Mouse (Mus musculus): Measurements from ENCODE around the gene Prl7b1. TPM values are rescaled to one million over a fixed set of nuclear protein-coding genes. Genes with fewer than 3 reads are reported as not detected.

Prl7b1 gene
- polyA plus RNA-seq, 1 experiment: not detected

GRCm38 (mm10) chr13:27553336-27553735, 57.0 kb downstream of the Prl7b1 start:
- Histone ChIP-seq H3K36me3 (ENCODE audit: control insufficient read depth, insufficient read depth) (no peaks in the 10 kb centered on the region), H3K27me3 (ENCODE audit: control insufficient read depth, insufficient read depth, insufficient read length) (no peaks in the 10 kb centered on the region), H3ac (ENCODE audit: control insufficient read depth, insufficient read length) (no peak overlapping the region), H3K4me3 (no peak overlapping the region), H3K4me2 (ENCODE audit: low read depth) (no peak overlapping the region), H3K79me2 (ENCODE audit: control insufficient read depth, insufficient read depth) (no peaks in the 10 kb centered on the region)
- TF ChIP-seq TCF12 (IDR thresholded peaks at IDR 0.05; ENCODE audit: insufficient read depth, poor library complexity, severe bottlenecking) (no peak), MYOG (IDR thresholded peaks at IDR 0.05; ENCODE audit: control insufficient read depth in 1 of 3, insufficient read depth in 1 of 3, insufficient read length in 2 of 3, low read depth in 2 of 3) (no peak)

Other genes starting within 250 kb of the Prl7b1 start
- gene Prl2b1, start 219.7 kb downstream of the Prl7b1 start, polyA plus RNA-seq (2012; fragmentation: generic; extraction: Trizol): not detected
- not detected for gene Prl8a6, start 171.9 kb downstream of the Prl7b1 start, polyA plus RNA-seq (2012; fragmentation: generic; extraction: Trizol)
- gene Prl8a8, start 97.4 kb downstream of the Prl7b1 start, polyA plus RNA-seq (2012; fragmentation: generic; extraction: Trizol): not detected
- not detected for gene Prl8a9, start 46.0 kb downstream of the Prl7b1 start, polyA plus RNA-seq (2012; fragmentation: generic; extraction: Trizol)
- gene Prl8a1, start 28.4 kb downstream of the Prl7b1 start, polyA plus RNA-seq (2012; fragmentation: generic; extraction: Trizol): not detected
- not detected for gene Prl7a1, start 31.9 kb upstream of the Prl7b1 start, polyA plus RNA-seq (2012; fragmentation: generic; extraction: Trizol)
- gene Prl7a2, start 57.5 kb upstream of the Prl7b1 start, polyA plus RNA-seq (2012; fragmentation: generic; extraction: Trizol): not detected
- gene Prl7d1, start 106.2 kb upstream of the Prl7b1 start, polyA plus RNA-seq (2012; fragmentation: generic; extraction: Trizol): not detected
- gene Prl7c1, start 170.2 kb upstream of the Prl7b1 start, polyA plus RNA-seq (2012; fragmentation: generic; extraction: Trizol): not detected
- gene Prl2a1, start 191.1 kb upstream of the Prl7b1 start, polyA plus RNA-seq (2012; fragmentation: generic; extraction: Trizol): not detected
- gene Prl2c1, start 238.8 kb upstream of the Prl7b1 start, polyA plus RNA-seq (2012; fragmentation: generic; extraction: Trizol): not detected